Mouse (Mus musculus): ENCODE data around the gene Matk.
A peak's percentile ranks its signal among the peaks of the same experiment; 100 is the strongest.

DNA sequence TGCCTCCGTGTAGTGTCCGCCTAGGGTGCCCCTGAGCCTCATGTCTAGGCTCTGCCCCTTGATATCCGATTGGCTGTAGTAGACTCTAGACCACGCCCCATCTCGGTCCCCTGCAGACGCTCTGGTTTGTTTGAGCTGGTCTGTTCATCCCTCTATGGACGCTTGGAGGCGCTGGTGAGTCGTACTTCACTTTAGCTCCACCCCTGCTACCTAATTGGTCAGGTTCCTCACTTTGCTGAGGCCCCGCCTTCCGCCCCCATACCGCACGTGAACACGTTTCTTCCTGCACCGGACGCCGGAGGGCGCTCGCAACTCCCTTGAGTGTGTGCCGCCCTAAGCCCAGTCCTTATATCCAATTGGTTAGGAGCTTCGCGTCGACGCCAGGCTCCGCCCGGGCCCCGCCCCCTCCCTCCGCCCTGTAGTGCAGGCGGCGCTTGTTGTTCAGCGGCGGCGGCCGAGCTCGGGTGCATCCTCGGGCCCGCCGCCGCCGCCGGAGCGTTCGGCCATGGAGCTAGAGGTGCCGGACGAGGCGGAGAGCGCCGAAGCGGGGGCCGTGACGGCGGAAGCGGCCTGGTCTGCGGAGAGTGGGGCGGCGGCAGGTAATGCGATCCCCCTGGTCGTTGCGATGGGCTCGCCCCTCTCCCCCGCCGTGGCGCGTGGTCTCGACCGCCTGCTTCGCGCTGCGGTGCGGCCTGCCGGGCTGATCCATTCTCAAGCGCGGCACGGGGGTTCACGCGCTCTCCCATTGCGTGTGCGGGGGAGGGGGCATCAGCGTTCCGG lies 40.0 kb downstream of the Matk start, which contains the start of gene Pip5k1c:
- peak; percentile 81 for TF ChIP-seq CTCF (IDR thresholded peaks at IDR 0.05; ENCODE audit: low read depth, low read length)
- TF ChIP-seq GATA1 (IDR thresholded peaks at IDR 0.05; ENCODE audit: borderline replicate concordance, low read length): no peak
- TF ChIP-seq POLR2AphosphoS5 (IDR thresholded peaks at IDR 0.05; ENCODE audit: insufficient replicate concordance, low read depth, low read length): peak; percentile 76; the same call in 1 of the 2 replicates
- TF ChIP-seq TAL1 (conservative IDR thresholded peaks at IDR 0.05; ENCODE audit: low read depth, low read length): no peak
- TF ChIP-seq GATA2 (IDR thresholded peaks at IDR 0.05; ENCODE audit: borderline replicate concordance, low read depth, low read length): no peak
